Mouse (Mus musculus) ES-E14 (cell line): ENCODE measurements at regions not wholly inside any gene's neighbourhood (a gene's known extent, or its start where the extent isn't known, plus 50 kb on each side); places are given as distances from the start of the nearest gene placed in this dataset.

Source experiments
- DNase-seq: peaks from one replicate; pipeline ENCODE4 v3.0.0-alpha.2; 2013; ENCODE audit warnings: low read depth, low spot score
- H3K27ac ChIP-seq: 2 replicates; pipeline ENCODE4 v1.5.1; 2012; ENCODE audit warnings: low read depth, mild to moderate bottlenecking, low read length, moderate library complexity, mixed read lengths; ENCODE audit not compliant: poor library complexity, insufficient read depth, severe bottlenecking
- H3K36me3 ChIP-seq: 2 replicates; pipeline ENCODE4 v1.6.1; 2012; ENCODE audit warnings: mild to moderate bottlenecking, low read length, moderate library complexity, mixed read lengths; ENCODE audit not compliant: control insufficient read depth, poor library complexity, insufficient read depth, severe bottlenecking
- H3K4me1 ChIP-seq, 2 experiments: fragments of 150-350 bp in 1 of 2; sonication (generic) in 1 of 2; 2 replicates each; pipeline ENCODE4 v1.6.1; 2012; ENCODE audit warnings: low read length in 2 of 2, mild to moderate bottlenecking in 1 of 2, mixed read lengths in 1 of 2; ENCODE audit not compliant: control insufficient read depth in 2 of 2, insufficient read depth in 2 of 2, poor library complexity in 1 of 2
- H3K4me3 ChIP-seq, 2 experiments: fragments of 150-350 bp in 1 of 2; sonication (generic) in 1 of 2; 2 replicates each; pipeline ENCODE4 v1.5.1; 2012; ENCODE audit warnings: low read length in 2 of 2, low read depth in 1 of 2, mild to moderate bottlenecking in 1 of 2, mixed read lengths in 1 of 2; ENCODE audit not compliant: insufficient read depth in 1 of 2, poor library complexity in 1 of 2, severe bottlenecking in 1 of 2
- H3K9ac ChIP-seq: 2 replicates; pipeline ENCODE4 v1.6.1; 2012; ENCODE audit warnings: low read depth, mild to moderate bottlenecking, low read length, mixed read lengths; ENCODE audit not compliant: poor library complexity, insufficient read depth, severe bottlenecking
- H3K9me3 ChIP-seq: fragments of 150-350 bp; sonication (generic); 2 replicates; pipeline ENCODE4 v1.6.1; 2012; ENCODE audit warnings: low read depth, mild to moderate bottlenecking, low read length; ENCODE audit not compliant: control insufficient read depth, insufficient read depth
- CHD2 ChIP-seq: IDR thresholded peaks from 2 replicates; pipeline ENCODE4 v1.6.1; 2014; ENCODE audit warnings: mild to moderate bottlenecking, low read depth, low read length, inconsistent platforms
- HCFC1 ChIP-seq: IDR thresholded peaks from 2 replicates; pipeline ENCODE4 v1.6.1; 2012; ENCODE audit warnings: low read length, inconsistent platforms, borderline replicate concordance; ENCODE audit not compliant: insufficient read depth
- MAFK ChIP-seq: IDR thresholded peaks from 2 replicates; pipeline ENCODE4 v1.6.1; 2014; ENCODE audit warnings: mild to moderate bottlenecking, low read depth, low read length, inconsistent platforms; ENCODE audit not compliant: insufficient read depth
- ZC3H11A ChIP-seq: IDR thresholded peaks from 2 replicates; pipeline ENCODE4 v1.6.1; 2012; ENCODE audit warnings: low read depth, mild to moderate bottlenecking, inconsistent platforms, low read length, borderline replicate concordance
- ZNF384 ChIP-seq: IDR thresholded peaks from 2 replicates; pipeline ENCODE4 v1.6.1; 2012; ENCODE audit warnings: low read depth, low read length, inconsistent platforms
- in situ Hi-C, 2 experiments: fragments of 600-800 bp; cut with MboI; formaldehyde crosslinking; loops; one replicate each; pipeline ENCODE4 v1.15.1; 2025; ENCODE audit warnings: low sequenced_read_pairs in 2 of 2, inconsistent platforms in 1 of 2; ENCODE audit not compliant: unreplicated experiment in 2 of 2

GRCm38 (mm10) chr11:12999279-12999678 lies 534.5 kb upstream of the Cobl start:
- TF ChIP-seq CHD2: no peak
- TF ChIP-seq ZC3H11A: no peak
- no peak for TF ChIP-seq ZNF384
- TF ChIP-seq HCFC1: no peak
- no peak for TF ChIP-seq MAFK
- H3K4me1 ChIP-seq: peaks cover 2 to 3% of the 10 kb centered on the region in 2 experiments; a peak in 2 of 4 replicates
- no peak overlapping the region for H3K27ac ChIP-seq
- no peak for DNase-seq
- no peak overlapping the region for H3K9ac ChIP-seq
- in situ Hi-C loops: no loop called here
- peaks cover 2% of the 10 kb centered on the region; the same call in 1 of the 2 replicates for H3K36me3 ChIP-seq
- no peaks in the 10 kb centered on the region for H3K9me3 ChIP-seq
- H3K4me3 ChIP-seq: no peak overlapping the region
